Mouse (Mus musculus): ENCODE data around the gene Hist1h4h.
"Not testable (repeated sequence)": the region's sequence is repeated elsewhere in the genome, so short reads cannot be mapped to it uniquely, and the experiment has no call there.

GRCm38 (mm10) chr13:23574546-23575170, 43.8 kb downstream of the Hist1h4h start:
- not testable (repeated sequence) for TF ChIP-seq CTCF (IDR thresholded peaks at IDR 0.05; ENCODE audit: low read depth, low read length); EP300 (IDR thresholded peaks at IDR 0.05; ENCODE audit: insufficient read depth, low read depth, low read length)
- TF ChIP-seq POLR2A (IDR thresholded peaks at IDR 0.05; ENCODE audit: insufficient read depth, low read length): peak; percentile 91
